Mouse (Mus musculus) embryonic stem cell, embryonic (primary cell): ENCODE measurements around the gene Fgfr3.

Experiments
- CTCF ChIA-PET, 4 experiments: fragments of 300-600 bp in 2 of 4; fragments of 350-600 bp in 2 of 4; sonication (Branson Sonifier 250); formaldehyde crosslinking; loops; one replicate each; lab custom pipeline; 2022; ENCODE audit warnings: inconsistent platforms in 2 of 4; lab: Charles Lee
- POLR2A ChIA-PET, 4 experiments: fragments of 300-600 bp in 2 of 4; fragments of 350-600 bp in 2 of 4; sonication (Branson Sonifier 250); formaldehyde crosslinking; loops; one replicate each; lab custom pipeline; 2022; ENCODE audit warnings: antibody characterized with exemption in 4 of 4, inconsistent platforms in 1 of 4; lab: Charles Lee

Fgfr3 gene

GRCm38 (mm10) chr5:33709037-33709436 lies 12.4 kb upstream of the Fgfr3 start:
- ChIA-PET CTCF (interaction anchor here in 2 of 4 experiments (0.7 kb wide), 2 partner anchors 11 to 34 kb away, joined by 3 to 4 read pairs; no protein-coding TSS in a partner anchor), POLR2A (interaction anchor here in 2 of 4 experiments (1.0 to 17.5 kb wide), 4 partner anchors 13 to 36 kb away, joined by 3 to 152 read pairs (median 4); partner anchors contain the start of gene Fgfr3 (in 1 of the 2))

DNA sequence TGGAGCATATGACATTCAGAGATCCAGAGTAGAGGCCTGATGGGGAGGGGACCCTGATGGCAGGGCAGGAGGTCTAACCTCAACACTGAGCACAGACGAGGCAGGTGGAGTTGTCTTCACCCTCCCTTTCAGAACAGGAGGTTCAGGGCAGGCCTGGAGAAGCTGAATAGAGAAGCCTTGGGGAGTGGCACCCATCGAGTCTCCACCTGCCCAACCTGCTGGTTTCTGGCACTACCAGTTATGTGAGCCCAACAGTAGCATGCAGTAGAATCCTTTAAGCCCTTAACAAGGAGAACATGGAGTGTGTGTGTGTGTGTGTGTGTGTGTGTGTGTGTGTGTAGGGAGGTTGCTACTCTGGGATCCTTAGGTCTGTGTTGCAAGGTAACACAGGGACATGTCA lies 8.9 kb upstream of the Fgfr3 start:
- ChIA-PET POLR2A (interaction anchor here in 2 of 4 experiments (1.0 to 17.5 kb wide), 3 partner anchors 9 to 11 kb away, joined by 3 to 152 read pairs (median 4); partner anchors contain the start of gene Fgfr3 (in 2 of the 2)), CTCF (no interaction called here)

DNA sequence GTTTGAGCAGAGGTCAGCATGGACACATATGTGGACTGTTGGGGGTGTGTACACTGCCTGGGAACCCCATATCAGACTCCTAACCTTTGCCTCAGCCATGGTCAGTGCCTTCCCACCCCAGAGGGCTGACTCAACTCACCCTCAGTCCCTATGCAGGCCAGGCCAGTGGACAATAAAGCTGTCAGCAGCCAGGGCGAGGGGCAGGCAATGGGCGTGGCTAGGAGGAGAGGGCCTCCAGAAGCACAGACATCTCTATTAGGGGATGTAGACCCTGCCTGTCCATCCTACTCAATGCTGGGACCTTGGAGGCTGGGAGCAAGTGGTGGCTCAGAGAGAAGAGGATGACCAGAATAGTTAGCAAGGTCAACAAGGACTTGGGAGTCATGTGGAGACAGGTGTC lies 6.3 kb upstream of the Fgfr3 start:
- POLR2A ChIA-PET = interaction anchor here in 2 of 4 experiments (0.6 to 0.7 kb wide), 2 partner anchors 19 to 1390 kb away, joined by 3 read pairs; no protein-coding TSS in a partner anchor
- CTCF ChIA-PET = interaction anchor here in 2 of 4 experiments (1.1 to 1.8 kb wide), 2 partner anchors 21 to 23 kb away, joined by 4 read pairs; no protein-coding TSS in a partner anchor

GRCm38 (mm10) chr5:33716467-33716866 lies 5.0 kb upstream of the Fgfr3 start:
- ChIA-PET POLR2A (interaction anchor here in 2 of 4 experiments (0.9 to 14.2 kb wide), 5 partner anchors 11 to 58 kb away, joined by 3 to 152 read pairs (median 3); partner anchors contain the start of genes Tacc3 (in 1 of the 2) and Tmem129 (in 1 of the 2)), CTCF (interaction anchor here (0.6 to 1.8 kb wide), 10 partner anchors 10 to 569 kb away, joined by 3 to 9 read pairs (median 4); no protein-coding TSS in a partner anchor)

DNA sequence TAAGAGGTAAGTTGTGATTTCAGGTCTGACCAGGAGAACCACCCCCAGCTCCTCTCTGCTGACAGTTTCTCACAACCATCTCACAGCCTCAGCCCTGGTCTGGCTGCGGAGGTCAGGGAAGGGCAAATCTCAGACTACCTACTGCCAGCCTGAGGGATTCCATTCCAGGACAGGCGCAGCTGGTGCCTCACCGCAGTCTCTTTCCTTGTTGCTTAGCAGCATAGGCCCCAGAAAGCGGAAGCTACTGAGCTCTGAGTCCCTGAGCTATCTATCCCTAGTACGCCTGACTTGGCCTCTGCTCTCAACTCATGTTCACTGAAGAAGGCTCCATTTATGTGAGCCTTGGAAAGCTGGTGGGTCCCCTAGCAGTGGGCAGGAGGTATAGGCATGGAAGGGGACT lies 3.0 kb upstream of the Fgfr3 start:
- CTCF ChIA-PET = interaction anchor here in 3 of 4 experiments (0.6 to 1.5 kb wide), 3 partner anchors 8 to 1579 kb away, joined by 3 to 5 read pairs (median 5); no protein-coding TSS in a partner anchor
- POLR2A ChIA-PET = interaction anchor here in 2 of 4 experiments (1.0 to 14.2 kb wide), 6 partner anchors 9 to 35 kb away, joined by 3 to 152 read pairs (median 4); no protein-coding TSS in a partner anchor

DNA sequence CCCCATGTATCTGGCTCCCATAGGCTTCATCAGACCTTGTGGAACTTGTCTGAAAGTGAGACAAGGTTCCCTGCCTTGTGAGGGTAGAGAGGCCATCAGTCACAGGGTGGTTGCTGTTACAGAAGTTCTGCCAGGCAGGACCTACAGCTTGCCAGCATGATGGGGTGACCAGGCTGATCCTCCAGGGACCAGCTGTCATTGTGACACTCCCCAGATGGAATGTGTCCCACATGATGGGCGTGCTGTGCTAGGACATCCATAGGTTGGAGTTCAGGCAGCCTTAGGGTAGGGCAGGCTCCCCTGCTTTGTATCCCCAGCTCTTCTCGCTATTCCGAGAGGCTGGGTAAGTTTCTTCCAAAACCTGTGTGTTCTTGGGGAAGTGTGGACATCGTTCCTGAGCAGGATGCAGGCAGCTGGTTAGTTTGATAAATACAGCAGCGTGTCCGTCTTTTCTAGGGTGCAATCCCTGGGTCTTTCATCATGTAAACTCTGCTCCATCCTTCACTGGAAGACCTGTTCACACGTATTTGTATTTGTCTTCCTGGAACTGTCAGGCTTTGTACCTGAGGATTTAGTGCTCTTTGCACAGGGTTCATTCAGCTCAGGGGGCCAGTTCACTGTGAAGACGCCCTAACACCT lies 503 bp upstream of the Fgfr3 start:
- CTCF ChIA-PET = interaction anchor here in 2 of 4 experiments (1.0 to 4.8 kb wide), 6 partner anchors 10 to 80 kb away, joined by 3 to 18 read pairs (median 4); no protein-coding TSS in a partner anchor
- POLR2A ChIA-PET = interaction anchor here in 3 of 4 experiments (0.9 to 14.2 kb wide), 15 partner anchors 8 to 215 kb away, joined by 3 to 152 read pairs (median 4); partner anchors contain the start of genes Slbp (in 2 of the 3) and Nelfa (in 1 of the 3)

DNA sequence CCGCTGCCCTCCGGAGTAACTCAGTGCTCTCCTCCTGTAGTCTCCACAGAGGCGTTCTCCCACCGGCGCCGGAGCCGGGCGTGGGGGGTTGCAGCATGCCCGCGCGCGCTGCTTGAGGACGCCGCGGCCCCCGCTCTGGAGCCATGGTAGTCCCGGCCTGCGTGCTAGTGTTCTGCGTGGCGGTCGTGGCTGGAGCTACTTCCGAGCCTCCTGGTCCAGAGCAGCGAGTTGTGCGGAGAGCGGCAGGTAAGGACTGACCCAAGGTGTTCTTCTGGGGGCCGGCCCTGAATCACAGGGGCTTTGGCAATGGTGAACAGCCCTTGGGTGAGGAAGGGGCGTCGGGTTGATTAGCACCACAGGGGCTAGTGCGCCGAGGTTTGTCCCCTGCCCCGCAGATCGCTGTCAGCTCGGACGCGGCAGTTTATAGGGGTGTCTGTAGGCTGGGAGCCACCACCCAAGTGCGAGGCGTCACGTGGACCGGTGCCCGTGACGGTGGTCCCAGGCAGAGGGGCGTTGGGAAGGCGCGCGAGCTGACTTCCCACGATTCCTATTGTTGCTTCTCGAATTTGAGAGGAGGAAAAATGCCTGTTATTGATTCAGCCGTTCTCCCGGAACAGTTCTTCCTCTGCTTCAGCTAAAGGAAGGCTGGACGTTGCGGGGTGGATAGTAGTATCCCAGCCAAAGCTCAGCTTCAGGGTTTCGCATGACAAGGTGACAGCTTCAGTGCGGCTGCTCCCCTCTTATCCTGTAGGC lies 968 bp downstream of the Fgfr3 start:
- ChIA-PET CTCF (interaction anchor here in 3 of 4 experiments (0.6 to 4.8 kb wide), 8 partner anchors 10 to 566 kb away, joined by 3 to 18 read pairs (median 4); partner anchors contain the start of genes Cfap99 (in 1 of the 3) and Zfyve28 (in 1 of the 3)), POLR2A (interaction anchor here in 3 of 4 experiments (0.7 to 14.2 kb wide), 19 partner anchors 9 to 344 kb away, joined by 3 to 152 read pairs (median 5); partner anchors contain the start of genes Slbp (in 3 of the 3), Letm1 (in 1 of the 3) and Uvssa (in 1 of the 3))

GRCm38 (mm10) chr5:33723019-33723640 lies 1.7 kb downstream of the Fgfr3 start:
- POLR2A ChIA-PET = interaction anchor here in 3 of 4 experiments (1.0 to 14.2 kb wide), 24 partner anchors 8 to 345 kb away, joined by 3 to 152 read pairs (median 4); partner anchors contain the start of genes Slbp (in 3 of the 3), Fam53a (in 1 of the 3), Gm9903 (in 1 of the 3) and Letm1 (in 1 of the 3)

DNA sequence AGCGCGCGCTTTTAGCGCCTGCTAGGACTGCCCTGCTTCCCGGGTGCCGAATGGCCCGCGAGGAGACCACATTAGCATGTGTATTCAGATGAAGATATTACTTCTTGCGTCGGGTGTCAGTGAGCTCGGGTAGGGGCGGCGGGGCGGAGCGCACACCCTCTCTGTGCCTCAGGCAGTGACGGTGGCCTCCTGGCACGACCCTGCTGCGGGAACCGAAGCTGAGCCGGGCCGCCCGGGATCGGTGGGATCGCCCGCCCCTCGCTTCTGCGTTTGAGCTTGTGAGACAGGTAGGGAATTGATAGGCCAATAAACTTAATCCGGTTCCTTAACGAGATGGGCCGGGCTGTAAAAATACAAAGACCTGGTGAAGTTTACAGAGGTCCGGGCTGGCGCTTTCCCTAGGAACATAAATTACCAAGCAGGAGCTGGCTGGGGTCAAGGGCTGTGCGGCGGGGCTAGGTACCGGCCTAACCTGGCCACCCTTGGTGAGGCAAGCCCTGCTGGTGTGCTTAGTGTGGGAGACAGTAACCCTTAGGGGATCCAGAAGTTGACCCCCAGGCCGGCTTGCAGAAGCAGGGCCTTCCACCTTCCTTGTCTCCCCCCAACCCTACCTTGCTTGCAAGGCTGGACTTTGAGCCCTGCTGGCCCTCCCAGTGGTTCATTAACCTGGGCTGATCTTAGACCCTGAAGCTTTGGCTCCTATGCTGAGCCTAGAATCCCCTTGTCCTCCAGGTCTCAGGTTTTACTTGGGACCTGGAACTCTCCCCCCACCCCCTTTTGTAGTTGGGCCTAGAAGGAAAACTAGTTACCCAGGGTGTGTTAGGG lies 2.4 kb downstream of the Fgfr3 start:
- ChIA-PET POLR2A (interaction anchor here in 2 of 4 experiments (0.6 to 14.2 kb wide), 19 partner anchors 14 to 388 kb away, joined by 3 to 152 read pairs (median 4); partner anchors contain the start of genes Fam53a (in 1 of the 2), Gm9903 (in 1 of the 2), Letm1 (in 1 of the 2) and Maea (in 1 of the 2)), CTCF (interaction anchor here in 3 of 4 experiments (0.7 to 4.8 kb wide), 6 partner anchors 9 to 297 kb away, joined by 3 to 18 read pairs (median 4); no protein-coding TSS in a partner anchor)

More at GRCm38 (mm10) chr5:33723019-33723640, 1.7 kb downstream of the Fgfr3 start:
- CTCF ChIA-PET = interaction anchor here in 2 of 4 experiments (0.7 to 4.8 kb wide), 7 partner anchors 10 to 298 kb away, joined by 3 to 18 read pairs (median 3); no protein-coding TSS in a partner anchor

GRCm38 (mm10) chr5:33726081-33726647 lies 4.7 kb downstream of the Fgfr3 start:
- ChIA-PET CTCF (interaction anchor here (0.5 to 3.8 kb wide), 10 partner anchors 8 to 62 kb away, joined by 3 to 16 read pairs (median 4); no protein-coding TSS in a partner anchor), POLR2A (interaction anchor here in 3 of 4 experiments (0.9 to 14.2 kb wide), 10 partner anchors 21 to 225 kb away, joined by 3 to 152 read pairs (median 3); partner anchors contain the start of gene Slbp (in 1 of the 3))

DNA sequence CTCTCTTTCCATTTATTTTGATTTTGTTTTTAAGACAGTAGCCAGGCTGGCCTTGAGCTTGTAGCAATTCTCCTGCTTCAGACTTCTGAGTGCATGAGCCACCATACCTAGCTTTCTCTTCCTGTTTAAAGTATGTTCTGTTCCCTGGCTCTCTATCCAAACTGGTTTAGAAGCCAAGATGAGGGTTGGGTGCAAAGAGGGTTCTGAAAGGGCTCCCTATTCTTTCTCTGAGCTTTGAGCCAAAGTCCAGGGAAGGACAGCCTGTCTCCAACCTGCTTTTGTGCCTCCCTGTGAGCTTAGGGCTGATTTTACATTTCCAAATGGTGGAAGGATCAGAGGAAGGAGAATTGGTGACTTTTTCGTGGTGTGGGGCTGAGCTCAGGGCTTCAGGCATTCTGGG lies 5.4 kb downstream of the Fgfr3 start:
- ChIA-PET CTCF (interaction anchor here (1.0 to 3.8 kb wide), 7 partner anchors 9 to 62 kb away, joined by 3 to 16 read pairs (median 4); no protein-coding TSS in a partner anchor), POLR2A (interaction anchor here in 3 of 4 experiments (0.9 to 14.2 kb wide), 11 partner anchors 9 to 225 kb away, joined by 3 to 152 read pairs (median 3); partner anchors contain the start of gene Slbp (in 1 of the 3))

GRCm38 (mm10) chr5:33728841-33729240 lies 7.4 kb downstream of the Fgfr3 start:
- ChIA-PET CTCF (interaction anchor here in 2 of 4 experiments (1.4 to 3.8 kb wide), 2 partner anchors 9 kb away, joined by 4 to 12 read pairs; no protein-coding TSS in a partner anchor), POLR2A (interaction anchor here in 1 of 4 experiments (14.2 kb wide), 1 partner anchor 23 kb away, joined by 152 read pairs; no protein-coding TSS in a partner anchor)

DNA sequence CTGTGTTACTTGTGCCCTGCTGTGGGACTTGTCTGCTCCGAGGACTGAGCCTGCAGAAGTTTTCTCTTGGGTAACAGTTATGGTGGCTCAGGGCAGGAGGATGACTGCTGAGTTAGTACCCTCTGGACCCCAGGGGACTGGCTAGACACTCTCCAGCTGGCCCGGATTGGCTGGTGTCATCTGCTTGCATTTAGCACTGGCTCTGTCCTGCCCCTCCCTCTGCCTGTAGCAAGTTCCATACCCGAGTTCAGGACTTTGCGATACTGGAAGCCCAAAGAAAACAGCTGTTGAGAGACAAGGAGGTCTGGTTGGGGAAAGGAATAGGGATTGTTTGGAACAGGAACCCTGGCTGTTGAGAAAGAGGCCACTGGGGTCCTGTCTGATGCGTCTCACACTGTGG lies 9.0 kb downstream of the Fgfr3 start:
- ChIA-PET POLR2A (interaction anchor here in 2 of 4 experiments (0.6 to 4.4 kb wide), 7 partner anchors 9 to 192 kb away, joined by 3 to 16 read pairs (median 4); partner anchors contain the start of gene Fgfr3 (in 2 of the 2)), CTCF (interaction anchor here in 1 of 4 experiments (0.5 to 0.6 kb wide), 2 partner anchors 106 to 441 kb away, joined by 3 to 8 read pairs; no protein-coding TSS in a partner anchor)

GRCm38 (mm10) chr5:33731051-33731450 lies 9.6 kb downstream of the Fgfr3 start:
- ChIA-PET CTCF (interaction anchor here in 1 of 4 experiments (0.5 to 0.6 kb wide), 2 partner anchors 105 to 441 kb away, joined by 3 to 8 read pairs; no protein-coding TSS in a partner anchor), POLR2A (interaction anchor here in 2 of 4 experiments (0.6 to 4.4 kb wide), 7 partner anchors 9 to 79 kb away, joined by 3 to 16 read pairs (median 4); partner anchors contain the start of gene Fgfr3 (in 2 of the 2))

DNA sequence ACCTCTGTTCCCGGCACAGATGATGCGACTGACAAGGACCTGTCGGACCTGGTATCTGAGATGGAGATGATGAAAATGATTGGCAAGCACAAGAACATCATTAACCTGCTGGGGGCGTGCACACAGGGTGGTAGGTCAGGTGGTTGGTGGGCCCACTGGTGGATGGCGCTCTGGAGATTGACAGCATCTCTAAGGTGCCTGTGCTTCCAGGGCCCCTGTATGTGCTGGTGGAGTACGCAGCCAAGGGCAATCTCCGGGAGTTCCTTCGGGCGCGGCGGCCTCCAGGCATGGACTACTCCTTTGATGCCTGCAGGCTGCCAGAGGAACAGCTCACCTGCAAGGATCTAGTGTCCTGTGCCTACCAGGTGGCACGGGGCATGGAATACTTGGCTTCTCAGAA lies 12.4 kb downstream of the Fgfr3 start:
- ChIA-PET CTCF (no interaction called here), POLR2A (interaction anchor here in 3 of 4 experiments (0.7 to 4.4 kb wide), 9 partner anchors 12 to 251 kb away, joined by 3 to 16 read pairs (median 5); partner anchors contain the start of genes Fgfr3 (in 2 of the 3) and Slbp (in 1 of the 3))
